Mouse (Mus musculus) E14TG2a.4 (cell line): ENCODE measurements around the gene Atxn7l1.

Experiments
- CTCF ChIP-seq: conservative IDR thresholded peaks from 2 replicates; pipeline ENCODE4 v1.5.1; 2014; ENCODE audit warnings: low read length
- POU5F1 ChIP-seq: IDR thresholded peaks from 2 replicates; pipeline ENCODE4 v1.6.1; 2014; ENCODE audit warnings: low read length, borderline replicate concordance

GRCm38 (mm10) chr12:33222187-33222586 is 74.7 kb downstream of the Atxn7l1 start:
- TF ChIP-seq CTCF = no peak
- no peak for TF ChIP-seq POU5F1
